Comparison of ENCODE assay signal across 8 mouse cellular contexts in the genomic region with DNA sequence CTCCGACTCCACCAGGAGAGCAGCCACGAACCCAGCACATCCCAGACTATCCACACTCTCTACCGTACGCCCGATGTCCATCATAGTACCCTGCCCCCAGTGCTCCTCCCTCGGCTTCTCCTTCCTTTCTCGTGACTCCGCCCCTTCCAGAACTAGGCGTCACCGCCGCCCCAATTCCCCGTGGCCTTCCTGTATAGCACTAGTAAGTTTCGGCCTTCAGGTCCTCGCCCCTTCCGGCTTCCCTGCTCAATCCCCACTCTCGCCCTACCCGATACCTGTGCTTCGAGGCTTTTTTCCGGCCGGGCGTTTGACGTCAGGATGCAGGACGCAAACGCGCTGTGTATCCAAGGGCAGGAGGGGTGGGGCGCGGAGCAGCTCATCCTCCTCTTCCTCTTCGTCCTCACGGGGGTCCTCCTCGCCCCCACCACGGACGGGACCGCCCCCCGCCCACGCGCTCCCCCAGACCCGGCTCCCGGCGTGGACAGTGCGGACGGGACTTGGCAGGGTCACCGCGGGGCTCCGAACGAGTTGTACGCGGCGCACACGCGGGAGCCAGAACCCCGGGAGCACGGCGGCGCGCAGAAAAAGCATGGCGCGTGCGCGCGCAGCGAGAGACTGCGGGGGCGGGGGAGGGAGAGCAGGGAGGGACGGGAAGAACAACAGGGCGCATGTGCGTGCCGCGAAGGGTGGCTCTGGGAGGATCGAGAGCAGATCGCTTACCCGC. TPM values are rescaled to one million over a fixed set of nuclear protein-coding genes. Genes with fewer than 3 reads are reported as not detected.
DNase-seq lines count a peak whose midpoint lies in the region; ATAC-seq and TF ChIP-seq lines count a peak whose summit lies in the region.

Gene Gtpbp6, minus strand, starts transcription at position 617 of the 724 bp plus-strand sequence.

- POLR2A ChIA-PET in Patski (lab: Charles Lee) = interaction anchor here (0.6 to 1.8 kb wide), 2 partner anchors 13 to 1390 kb away, joined by 4 to 5 read pairs; partner anchors contain the start of gene Gm35315

- peak; percentile 95 for DNase-seq in Patski (ENCODE audit: low read depth, low spot score)
- peak; percentile 95 to 96 for DNase-seq in cerebellum, postnatal 14 days
- peak; percentile 91 to 93 for DNase-seq in frontal cortex, postnatal 14 days (ENCODE audit: low spot score in 2 of 2)
- peak; percentile 84 to 94 for DNase-seq in layer of hippocampus, postnatal 25 days (ENCODE audit: extremely low spot score in 1 of 2, low spot score in 1 of 2)
- peak; percentile 95 for DNase-seq in lung, postnatal 25 days (ENCODE audit: low spot score)
- DNase-seq in retina, embryonic 14.5 days (ENCODE audit: low spot score) = peak; percentile 95
- DNase-seq in thymus, postnatal 4 days = peak; percentile 96

- in situ Hi-C loops in Patski (cut with MboI; ENCODE audit: low pct_unique_long_range_greater_than_20kb) = loop anchor here (10.0 kb wide), 1 partner anchor 53 kb away; no protein-coding TSS in a partner anchor

- peaks cover 48% of the 10 kb centered on the region for H3K36me3 ChIP-seq in hindbrain, embryonic 13.5 days

- peak within 1 kb of the TSS; percentile 74 for H3K4me3 ChIP-seq in hindbrain, embryonic 13.5 days

- no peaks in the 10 kb centered on the region for H3K27me3 ChIP-seq in Patski
- no peaks in the 10 kb centered on the region for H3K27me3 ChIP-seq in hindbrain, embryonic 13.5 days

- peak within 1 kb of the TSS; percentile 71 for H3K4me2 ChIP-seq in hindbrain, embryonic 13.5 days

- CTCF ChIA-PET in Patski (lab: Charles Lee) = no interaction called here

- H3K4me1 ChIP-seq in hindbrain, embryonic 13.5 days (replicated peaks) = peaks cover 23% of the 10 kb centered on the region

- peak; percentile 87 for ATAC-seq in Patski
- ATAC-seq in hindbrain, embryonic 13.5 days (ENCODE audit: low FRiP score) = peak; percentile 80

- H3K9ac ChIP-seq in hindbrain, embryonic 13.5 days = peak within 1 kb of the TSS; percentile 84

- TF ChIP-seq CTCF in Patski (IDR thresholded peaks at IDR 0.05) = no peak

- under 1% methylated on average over 66 of the region's 71 CpGs for WGBS in hindbrain, embryonic 13.5 days

- H3K9me3 ChIP-seq in hindbrain, embryonic 13.5 days = no peaks in the 10 kb centered on the region

- H3K27ac ChIP-seq in hindbrain, embryonic 13.5 days = peak within 1 kb of the TSS; percentile 97

RNA-seq across cellular contexts. Expression of gene Gtpbp6, which starts in this region (rescaled TPM):
- polyA plus RNA-seq in Patski (2021) = 56.8 TPM
- 53.2 and 55.5 TPM in 2 replicates for polyA plus RNA-seq in hindbrain, embryonic 13.5 days (2015; fragmentation: Nextera tagmentation; extraction: Ambion mirVana)
- total RNA-seq in layer of hippocampus, postnatal 25 days (2021) = 10 to 100 TPM; 69.3 to 91.5 TPM

Comparison
In these comparisons a context has a peak if more than half of its experiments do, and no peak if none do; other contexts are left out.
1. Peak in every context shown above with its lines: DNase-seq, ATAC-seq, H3K4me3 ChIP-seq and H3K27ac ChIP-seq.